Mouse (Mus musculus) forebrain, postnatal 0 days (tissue): ENCODE data around the gene Gpr161. TPM values are rescaled to one million over a fixed set of nuclear protein-coding genes. Genes with fewer than 3 reads are reported as not detected.

Experiments used
- ATAC-seq: fragments of 200-750 bp; cut with Nextera tagmentation; 2 replicates; pipeline ENCODE4 v1.8.0; 2017; ENCODE audit warnings: mild to moderate bottlenecking, moderate library complexity
- DNase-seq: peaks from one replicate; pipeline ENCODE4 v3.0.0-alpha.2; 2015
- H3K27ac ChIP-seq: fragments of 300-500 bp; sonication (generic); 2 replicates; pipeline ENCODE4 v1.5.1; 2014; ENCODE audit warnings: low read depth, mild to moderate bottlenecking, antibody characterized with exemption, low read length, moderate library complexity, mixed read lengths
- H3K27me3 ChIP-seq: fragments of 300-500 bp; sonication (generic); 2 replicates; pipeline ENCODE4 v1.6.1; 2014; ENCODE audit warnings: mild to moderate bottlenecking, low read length, mixed read lengths; ENCODE audit not compliant: insufficient read depth
- H3K36me3 ChIP-seq: fragments of 300-500 bp; sonication (generic); 2 replicates; pipeline ENCODE4 v1.6.1; 2014; ENCODE audit warnings: mild to moderate bottlenecking, moderate library complexity; ENCODE audit not compliant: insufficient read depth
- H3K4me1 ChIP-seq: fragments of 300-500 bp; sonication (generic); 2 replicates; pipeline ENCODE4 v1.6.1; 2014; ENCODE audit warnings: antibody characterized with exemption; ENCODE audit not compliant: insufficient read depth
- H3K4me2 ChIP-seq: fragments of 300-500 bp; sonication (generic); 2 replicates; pipeline ENCODE4 v1.6.1; 2014; ENCODE audit warnings: low read depth, mild to moderate bottlenecking, moderate library complexity
- H3K4me3 ChIP-seq: fragments of 300-500 bp; sonication (generic); 2 replicates; pipeline ENCODE4 v1.5.1; 2014; ENCODE audit warnings: low read depth, low read length, mixed read lengths
- H3K9ac ChIP-seq: fragments of 300-500 bp; sonication (generic); 2 replicates; pipeline ENCODE4 v1.6.1; 2014; ENCODE audit warnings: mild to moderate bottlenecking
- H3K9me3 ChIP-seq: fragments of 300-500 bp; sonication (generic); 2 replicates; pipeline ENCODE4 v1.6.1; 2016; ENCODE audit warnings: low read length
- CTCF ChIP-seq: sonication (generic); IDR thresholded peaks from 2 replicates; pipeline ENCODE4 v1.5.1; 2016; ENCODE audit warnings: antibody characterized with exemption, control low read depth, low read depth
- WGBS: fragments of 180-500 bp; shearing (Covaris S2); extraction: QIAGEN DNeasy Blood & Tissue Kit; methylation state at CpG from one replicate; pipeline ENCODE4 v1.1.7; 2014; 5-methylcytosine and 5-hydroxymethylcytosine counted together
- polyA plus RNA-seq: library from polyadenylated mRNA; unstranded; fragments of >200 nt; fragmentation: Nextera tagmentation; extraction: Ambion mirVana; gene quantifications from 2 replicates; pipeline ENCODE4 v1.2.1, GENCODE M21; 2015
- total RNA-seq: library from RNA; depleted of rRNA; stranded (reverse); fragments of >200 nt; gene quantifications from 2 replicates; pipeline ENCODE4 v1.2.3, GENCODE M21; 2014

Gpr161 gene
- total and polyA plus RNA-seq, 2 experiments from 2014 or later = 2.8 to 51.0 TPM

- WGBS = 92% methylated on average over 4 of the region's 4 CpGs
- no peak for DNase-seq
- no peaks in the 10 kb centered on the region for H3K27me3 ChIP-seq
- no peak overlapping the region for H3K9ac ChIP-seq
- no peaks in the 10 kb centered on the region for H3K9me3 ChIP-seq
- TF ChIP-seq CTCF = no peak
- no peak for ATAC-seq
- H3K27ac ChIP-seq = no peak overlapping the region
- H3K36me3 ChIP-seq = peaks cover 6% of the 10 kb centered on the region
- H3K4me3 ChIP-seq = no peak overlapping the region
- peaks cover 3% of the 10 kb centered on the region; the same call in 1 of the 2 replicates for H3K4me1 ChIP-seq
- no peak overlapping the region for H3K4me2 ChIP-seq
These were observed 5.8 kb upstream of the Gpr161 start for GRCm38 (mm10) chr1:165289831-165290230.

GRCm38 (mm10) chr1:165291606-165292005 lies 4.0 kb upstream of the Gpr161 start:
- Histone ChIP-seq H3K36me3 (peaks cover 16% of the 10 kb centered on the region), H3K27ac (no peak overlapping the region), H3K9ac (no peak overlapping the region), H3K9me3 (no peaks in the 10 kb centered on the region), H3K4me1 (no peaks in the 10 kb centered on the region), H3K4me3 (no peak overlapping the region), H3K27me3 (no peaks in the 10 kb centered on the region), H3K4me2 (no peak overlapping the region)
- no peak for TF ChIP-seq CTCF
- DNase-seq (no peak), ATAC-seq (no peak)
- WGBS = 92% methylated on average over 6 of the region's 6 CpGs

- WGBS = 78% methylated on average over 3 of the region's 3 CpGs
- H3K4me1 ChIP-seq = no peaks in the 10 kb centered on the region
- H3K4me3 ChIP-seq = no peak overlapping the region
- no peak overlapping the region for H3K4me2 ChIP-seq
- H3K9ac ChIP-seq = no peak overlapping the region
- no peaks in the 10 kb centered on the region for H3K9me3 ChIP-seq
- ATAC-seq = no peak
- no peaks in the 10 kb centered on the region for H3K27me3 ChIP-seq
- DNase-seq = no peak
- no peak overlapping the region for H3K27ac ChIP-seq
- H3K36me3 ChIP-seq = peaks cover 5% of the 10 kb centered on the region
- no peak for TF ChIP-seq CTCF
These were observed 5.5 kb downstream of the Gpr161 start for GRCm38 (mm10) chr1:165301108-165301507.

GRCm38 (mm10) chr1:165301567-165301966 lies 6.0 kb downstream of the Gpr161 start:
- no peaks in the 10 kb centered on the region for H3K4me1 ChIP-seq
- no peak for TF ChIP-seq CTCF
- WGBS = 37% methylated on average over 2 of the region's 2 CpGs
- DNase-seq = no peak
- H3K27ac ChIP-seq = no peak overlapping the region
- H3K36me3 ChIP-seq = peaks cover 6% of the 10 kb centered on the region
- no peaks in the 10 kb centered on the region for H3K27me3 ChIP-seq
- H3K4me2 ChIP-seq = no peak overlapping the region
- no peak overlapping the region for H3K4me3 ChIP-seq
- peak; percentile 80 for ATAC-seq
- H3K9me3 ChIP-seq = no peaks in the 10 kb centered on the region
- H3K9ac ChIP-seq = no peak overlapping the region

GRCm38 (mm10) chr1:165302455-165303208 lies 7.0 kb downstream of the Gpr161 start:
- WGBS = 43% methylated on average over 13 of the region's 13 CpGs
- ATAC-seq = peak; percentile 64; the same call in 1 of the 2 replicates
- no peak overlapping the region for H3K27ac ChIP-seq

GRCm38 (mm10) chr1:165303209-165303608 lies 7.6 kb downstream of the Gpr161 start:
- no peaks in the 10 kb centered on the region for H3K27me3 ChIP-seq
- peaks cover 18% of the 10 kb centered on the region for H3K36me3 ChIP-seq
- no peak overlapping the region for H3K9ac ChIP-seq
- no peak overlapping the region for H3K27ac ChIP-seq
- ATAC-seq (no peak), DNase-seq (no peak)
- 73% methylated on average over 6 of the region's 6 CpGs for WGBS
- no peak for TF ChIP-seq CTCF
- no peak overlapping the region for H3K4me3 ChIP-seq
- H3K9me3 ChIP-seq = no peaks in the 10 kb centered on the region
- H3K4me2 ChIP-seq = no peak overlapping the region
- H3K4me1 ChIP-seq = no peaks in the 10 kb centered on the region

More at GRCm38 (mm10) chr1:165302455-165303208, 7.0 kb downstream of the Gpr161 start:
- Histone ChIP-seq H3K4me1 (no peaks in the 10 kb centered on the region), H3K27me3 (no peaks in the 10 kb centered on the region), H3K4me3 (no peak overlapping the region), H3K9me3 (no peaks in the 10 kb centered on the region), H3K36me3 (peaks cover 12% of the 10 kb centered on the region), H3K9ac (no peak overlapping the region), H3K4me2 (no peak overlapping the region)
- TF ChIP-seq CTCF = peak; percentile 30; the same call in 1 of the 2 replicates
- peak; percentile 60 for DNase-seq

- H3K36me3 ChIP-seq = peaks cover 25% of the 10 kb centered on the region
- H3K9ac ChIP-seq = no peak overlapping the region
- TF ChIP-seq CTCF = no peak
- H3K27ac ChIP-seq = no peak overlapping the region
- no peak for DNase-seq
- no peaks in the 10 kb centered on the region for H3K4me1 ChIP-seq
- H3K9me3 ChIP-seq = no peaks in the 10 kb centered on the region
- H3K4me2 ChIP-seq = no peak overlapping the region
- no peak for ATAC-seq
- H3K4me3 ChIP-seq = no peak overlapping the region
- H3K27me3 ChIP-seq = no peaks in the 10 kb centered on the region
- 94% methylated on average over 7 of the region's 7 CpGs for WGBS
These were observed 8.8 kb downstream of the Gpr161 start for GRCm38 (mm10) chr1:165304341-165304740.
